ENCODE assay signal across 8 mouse cellular contexts in genomic region chr6:39257667-39258395, GRCm38 (mm10). TPM values are rescaled to one million over a fixed set of nuclear protein-coding genes. Genes with fewer than 3 reads are reported as not detected.
DNase-seq lines count a peak whose midpoint lies in the region; ATAC-seq and TF ChIP-seq lines count a peak whose summit lies in the region.

No protein-coding gene starts in this region.

- no peak for ATAC-seq in forebrain, embryonic 13.5 days
- ATAC-seq in limb, embryonic 12.5 days (ENCODE audit: insufficient number of reproducible peaks, insufficient read depth, low FRiP score, low TSS enrichment, low read depth) = no peak
- ATAC-seq in stomach, embryonic 16.5 days (ENCODE audit: insufficient read depth, low FRiP score) = no peak

- no peaks in the 10 kb centered on the region for H3K27me3 ChIP-seq in spleen, adult 2 months (ENCODE audit: control insufficient read depth, insufficient read depth, low read length)
- H3K27me3 ChIP-seq in forebrain, embryonic 13.5 days = no peaks in the 10 kb centered on the region
- peaks cover 17% of the 10 kb centered on the region for H3K27me3 ChIP-seq in limb, embryonic 12.5 days
- H3K27me3 ChIP-seq in stomach, embryonic 16.5 days (ENCODE audit: control insufficient read depth, insufficient read depth, low read length) = no peaks in the 10 kb centered on the region

- WGBS in spleen, adult 2 months = 51% methylated on average over 7 of the region's 7 CpGs
- 46% methylated on average over 7 of the region's 7 CpGs for WGBS in forebrain, embryonic 13.5 days
- 27% methylated on average over 7 of the region's 7 CpGs for WGBS in limb, embryonic 12.5 days
- 52% methylated on average over 7 of the region's 7 CpGs for WGBS in stomach, embryonic 16.5 days

- H3K4me2 ChIP-seq in forebrain, embryonic 13.5 days = peak overlapping the region; percentile 88
- H3K4me2 ChIP-seq in limb, embryonic 12.5 days = peak overlapping the region; percentile 79
- H3K4me2 ChIP-seq in stomach, embryonic 16.5 days (ENCODE audit: low read depth, low read length) = peak overlapping the region; percentile 100

- no peaks in the 10 kb centered on the region for H3K9me3 ChIP-seq in forebrain, embryonic 13.5 days (replicated peaks)
- no peaks in the 10 kb centered on the region for H3K9me3 ChIP-seq in limb, embryonic 12.5 days
- H3K9me3 ChIP-seq in stomach, embryonic 16.5 days (replicated peaks; ENCODE audit: control insufficient read depth, low read length) = no peaks in the 10 kb centered on the region

- TF ChIP-seq POLR2A in spleen, adult 2 months (IDR thresholded peaks at IDR 0.05; ENCODE audit: low read depth, low read length) = no peak

- H3K36me3 ChIP-seq in spleen, adult 2 months (ENCODE audit: control insufficient read depth, insufficient read depth, low read length) = no peaks in the 10 kb centered on the region
- H3K36me3 ChIP-seq in forebrain, embryonic 13.5 days (ENCODE audit: poor library complexity, severe bottlenecking) = no peaks in the 10 kb centered on the region
- no peaks in the 10 kb centered on the region for H3K36me3 ChIP-seq in limb, embryonic 12.5 days
- no peaks in the 10 kb centered on the region for H3K36me3 ChIP-seq in stomach, embryonic 16.5 days (ENCODE audit: control insufficient read depth, insufficient read depth, low read length)

- H3K4me3 ChIP-seq in spleen, adult 2 months (ENCODE audit: extremely low read depth, insufficient read depth, insufficient read length) = no peak overlapping the region
- peak overlapping the region; percentile 48; the same call in 1 of the 2 replicates for H3K4me3 ChIP-seq in forebrain, embryonic 13.5 days
- peak overlapping the region; percentile 44 for H3K4me3 ChIP-seq in limb, embryonic 12.5 days (replicated peaks)
- H3K4me3 ChIP-seq in stomach, embryonic 16.5 days (replicated peaks; ENCODE audit: low read length) = peak overlapping the region; percentile 61

- H3K27ac ChIP-seq in spleen, adult 2 months (ENCODE audit: insufficient read depth, low read length) = peak overlapping the region; percentile 92
- H3K27ac ChIP-seq in forebrain, embryonic 13.5 days = no peak overlapping the region
- H3K27ac ChIP-seq in limb, embryonic 12.5 days = peak overlapping the region; percentile 70
- H3K27ac ChIP-seq in stomach, embryonic 16.5 days (ENCODE audit: low read length) = peak overlapping the region; percentile 46; the same call in 1 of the 2 replicates

- DNase-seq in spleen, adult 2 months (ENCODE audit: low read depth in 1 of 2, low spot score in 2 of 2) = no peak
- DNase-seq in spleen, postnatal 10 days (ENCODE audit: low spot score in 2 of 2) = no peak
- no peak for DNase-seq in layer of hippocampus, postnatal 25 days (ENCODE audit: extremely low spot score in 1 of 2, low spot score in 1 of 2)
- no peak for DNase-seq in layer of hippocampus, adult 18-20 months (ENCODE audit: low spot score in 2 of 2)
- no peak for DNase-seq in cerebellum, adult 11-12 months

- TF ChIP-seq CTCF in spleen, adult 2 months (IDR thresholded peaks at IDR 0.05; ENCODE audit: extremely low read depth, insufficient read depth, insufficient read length, insufficient replicate concordance) = no peak

- H3K4me1 ChIP-seq in spleen, adult 2 months (ENCODE audit: control insufficient read depth, insufficient read depth, insufficient read length) = peaks cover 28% of the 10 kb centered on the region
- peaks cover 34% of the 10 kb centered on the region for H3K4me1 ChIP-seq in forebrain, embryonic 13.5 days
- peaks cover 26% of the 10 kb centered on the region for H3K4me1 ChIP-seq in limb, embryonic 12.5 days (replicated peaks)
- peaks cover 6% of the 10 kb centered on the region for H3K4me1 ChIP-seq in stomach, embryonic 16.5 days (ENCODE audit: control insufficient read depth, insufficient read depth, low read length)

- H3K9ac ChIP-seq in forebrain, embryonic 13.5 days = peak overlapping the region; percentile 59
- peak overlapping the region; percentile 51; the same call in 1 of the 2 replicates for H3K9ac ChIP-seq in limb, embryonic 12.5 days (replicated peaks)
- H3K9ac ChIP-seq in stomach, embryonic 16.5 days (ENCODE audit: low read length) = peak overlapping the region; percentile 73; the same call in 1 of the 2 replicates

RNA-seq across cellular contexts. Expression of gene Kdm7a, which starts 51.2 kb away (rescaled TPM):
- polyA plus RNA-seq in spleen, adult 2 months (2012; rRNA removed) = 4.5 TPM in 2 replicates
- polyA plus RNA-seq in forebrain, embryonic 13.5 days (2015; fragmentation: Nextera tagmentation; extraction: Ambion mirVana) = 9.6 and 10.4 TPM in 2 replicates
- 11.3 and 11.6 TPM in 2 replicates for polyA plus RNA-seq in limb, embryonic 12.5 days (2016; fragmentation: Nextera tagmentation; extraction: Ambion mirVana)
- 5.6 and 6.6 TPM in 2 replicates for polyA plus RNA-seq in stomach, embryonic 16.5 days (2015; fragmentation: Nextera tagmentation; extraction: Ambion mirVana)
- total RNA-seq in layer of hippocampus, postnatal 25 days (2021) = 10 to 100 TPM; 45.2 to 45.7 TPM
- total RNA-seq in layer of hippocampus, adult 18-20 months (2021) = 10 to 100 TPM; 51.7 to 57.9 TPM
